Mouse (Mus musculus) heart, postnatal 0 days (tissue): ENCODE measurements at regions not wholly inside any gene's neighbourhood (a gene's known extent, or its start where the extent isn't known, plus 50 kb on each side); places are given as distances from the start of the nearest gene placed in this dataset.

Experiments
- CTCF ChIP-seq: IDR thresholded peaks from 2 replicates; pipeline ENCODE4 v1.5.1; 2016; ENCODE audit warnings: antibody characterized with exemption, control low read depth, low read depth
- EP300 ChIP-seq: IDR thresholded peaks from 2 replicates; pipeline ENCODE4 v1.6.1; 2016; ENCODE audit warnings: antibody characterized with exemption, low read depth

GRCm38 (mm10) chr3:102381683-102382082, 88.0 kb upstream of the Ngf start:
- TF ChIP-seq CTCF (no peak), EP300 (no peak)
